Mouse (Mus musculus) limb, embryonic 10.5 days (tissue): Measurements from ENCODE around the gene Tesk2. TPM values are rescaled to one million over a fixed set of nuclear protein-coding genes. Genes with fewer than 3 reads are reported as not detected.

ENCODE experiments used
- DNase-seq: peaks from one replicate; pipeline ENCODE4 v3.0.0-alpha.2; 2017; ENCODE audit warnings: low spot score
- H3K27ac ChIP-seq: fragments of 300-500 bp; sonication (generic); 2 replicates; pipeline ENCODE4 v1.5.1; 2016; ENCODE audit warnings: mild to moderate bottlenecking
- H3K27me3 ChIP-seq: fragments of 300-500 bp; sonication (generic); 2 replicates; pipeline ENCODE4 v1.6.1; 2016; ENCODE audit warnings: low read depth, mild to moderate bottlenecking; ENCODE audit not compliant: poor library complexity, severe bottlenecking
- H3K36me3 ChIP-seq: fragments of 300-500 bp; sonication (generic); 2 replicates; pipeline ENCODE4 v1.6.1; 2016; ENCODE audit warnings: mild to moderate bottlenecking, moderate library complexity
- H3K4me1 ChIP-seq: fragments of 300-500 bp; sonication (generic); 2 replicates; pipeline ENCODE4 v1.6.1; 2016
- H3K4me3 ChIP-seq: fragments of 300-500 bp; sonication (generic); 2 replicates; pipeline ENCODE4 v1.5.1; 2016; ENCODE audit warnings: mild to moderate bottlenecking, moderate library complexity
- H3K9me3 ChIP-seq: fragments of 300-500 bp; sonication (generic); replicated peaks from 2 replicates; pipeline ENCODE4 v1.6.1; 2016; ENCODE audit warnings: mild to moderate bottlenecking
- WGBS: fragments of 180-500 bp; shearing (Covaris S2); methylation state at CpG from one replicate; pipeline ENCODE4 v1.1.7; 2016; 5-methylcytosine and 5-hydroxymethylcytosine counted together
- polyA plus RNA-seq: library from polyadenylated mRNA; unstranded; fragments of >200 nt; fragmentation: Nextera tagmentation; extraction: Ambion mirVana; gene quantifications from 2 replicates; pipeline ENCODE4 v1.2.1, GENCODE M21; 2016

Gene Tesk2
- polyA plus RNA-seq, 1 experiment from 2014 or later, result 13.6 TPM

GRCm38 (mm10) chr4:116781366-116781765 lies 60.6 kb downstream of the Tesk2 start:
- Histone ChIP-seq H3K36me3 (no peaks in the 10 kb centered on the region), H3K9me3 (no peaks in the 10 kb centered on the region), H3K4me3 (no peak overlapping the region), H3K27ac (no peak overlapping the region), H3K4me1 (no peaks in the 10 kb centered on the region), H3K27me3 (no peaks in the 10 kb centered on the region)
- DNase-seq, result no peak
- 37% methylated on average over 2 of the region's 2 CpGs for WGBS

- H3K36me3 ChIP-seq, result no peaks in the 10 kb centered on the region
- no peaks in the 10 kb centered on the region for H3K27me3 ChIP-seq
- H3K9me3 ChIP-seq, result no peaks in the 10 kb centered on the region
- WGBS, result 27% methylated on average over 8 of the region's 8 CpGs
- no peaks in the 10 kb centered on the region for H3K4me1 ChIP-seq
- no peak overlapping the region for H3K4me3 ChIP-seq
- H3K27ac ChIP-seq, result no peak overlapping the region
- no peak for DNase-seq
Measured at GRCm38 (mm10) chr4:116782171-116782570, 61.4 kb downstream of the Tesk2 start.

GRCm38 (mm10) chr4:116786587-116786986 lies 65.8 kb downstream of the Tesk2 start:
- no peak overlapping the region for H3K27ac ChIP-seq
- WGBS, result 91% methylated on average over 1 of the region's 1 CpGs
- no peak for DNase-seq
- H3K4me3 ChIP-seq, result no peak overlapping the region
- no peaks in the 10 kb centered on the region for H3K9me3 ChIP-seq
- H3K4me1 ChIP-seq, result peaks cover 3% of the 10 kb centered on the region; the same call in 1 of the 2 replicates
- no peaks in the 10 kb centered on the region for H3K36me3 ChIP-seq
- H3K27me3 ChIP-seq, result no peaks in the 10 kb centered on the region

GRCm38 (mm10) chr4:116787985-116788760 lies 67.4 kb downstream of the Tesk2 start:
- H3K27ac ChIP-seq, result no peak overlapping the region

GRCm38 (mm10) chr4:116788956-116789355 lies 68.2 kb downstream of the Tesk2 start:
- Histone ChIP-seq H3K4me3 (no peak overlapping the region), H3K27ac (no peak overlapping the region), H3K36me3 (no peaks in the 10 kb centered on the region), H3K27me3 (no peaks in the 10 kb centered on the region), H3K4me1 (peaks cover 3% of the 10 kb centered on the region; the same call in 1 of the 2 replicates), H3K9me3 (no peaks in the 10 kb centered on the region)
- peak; percentile 82 for DNase-seq
- WGBS, result 15% methylated on average over 3 of the region's 3 CpGs

More at GRCm38 (mm10) chr4:116787985-116788760, 67.4 kb downstream of the Tesk2 start:
- Histone ChIP-seq H3K27me3 (no peaks in the 10 kb centered on the region), H3K9me3 (no peaks in the 10 kb centered on the region), H3K4me3 (no peak overlapping the region), H3K4me1 (peaks cover 3% of the 10 kb centered on the region; the same call in 1 of the 2 replicates), H3K36me3 (no peaks in the 10 kb centered on the region)
- DNase-seq, result no peak
- 47% methylated on average over 7 of the region's 7 CpGs for WGBS

GRCm38 (mm10) chr4:116792453-116792852 lies 71.7 kb downstream of the Tesk2 start:
- 87% methylated on average over 8 of the region's 8 CpGs for WGBS
- no peak for DNase-seq
- H3K9me3 ChIP-seq, result no peaks in the 10 kb centered on the region
- peaks cover 3% of the 10 kb centered on the region; the same call in 1 of the 2 replicates for H3K4me1 ChIP-seq
- no peaks in the 10 kb centered on the region for H3K36me3 ChIP-seq
- no peak overlapping the region for H3K27ac ChIP-seq
- H3K27me3 ChIP-seq, result no peaks in the 10 kb centered on the region
- H3K4me3 ChIP-seq, result no peak overlapping the region

GRCm38 (mm10) chr4:116794273-116794672 lies 73.5 kb downstream of the Tesk2 start:
- Histone ChIP-seq H3K27me3 (no peaks in the 10 kb centered on the region), H3K27ac (no peak overlapping the region), H3K9me3 (no peaks in the 10 kb centered on the region), H3K4me1 (no peaks in the 10 kb centered on the region), H3K36me3 (no peaks in the 10 kb centered on the region), H3K4me3 (no peak overlapping the region)
- no peak for DNase-seq
- WGBS, result 87% methylated on average over 2 of the region's 2 CpGs

- Histone ChIP-seq H3K9me3 (no peaks in the 10 kb centered on the region), H3K27me3 (no peaks in the 10 kb centered on the region), H3K36me3 (peaks cover 6% of the 10 kb centered on the region), H3K4me1 (no peaks in the 10 kb centered on the region), H3K4me3 (no peak overlapping the region), H3K27ac (no peak overlapping the region)
- WGBS, result 80% methylated on average over 1 of the region's 1 CpGs
- no peak for DNase-seq
Measured at GRCm38 (mm10) chr4:116796442-116797110, 75.8 kb downstream of the Tesk2 start.

- WGBS, result 46% methylated on average over 5 of the region's 5 CpGs
- H3K9me3 ChIP-seq, result no peaks in the 10 kb centered on the region
- no peaks in the 10 kb centered on the region for H3K4me1 ChIP-seq
- no peak overlapping the region for H3K27ac ChIP-seq
- H3K4me3 ChIP-seq, result no peak overlapping the region
- no peak for DNase-seq
- H3K27me3 ChIP-seq, result no peaks in the 10 kb centered on the region
- H3K36me3 ChIP-seq, result peaks cover 39% of the 10 kb centered on the region
Measured at GRCm38 (mm10) chr4:116799901-116800300, 79.2 kb downstream of the Tesk2 start.

- DNase-seq, result peak; percentile 98
- Histone ChIP-seq H3K4me3 (peak within 1 kb of the TSS; percentile 78), H3K36me3 (peaks cover 51% of the 10 kb centered on the region), H3K27me3 (no peaks in the 10 kb centered on the region), H3K4me1 (peaks cover 9% of the 10 kb centered on the region), H3K9me3 (no peaks in the 10 kb centered on the region), H3K27ac (peak within 1 kb of the TSS; percentile 94)
- WGBS, result 1% methylated on average over 58 of the region's 58 CpGs
Measured at GRCm38 (mm10) chr4:116807197-116808129, 86.7 kb downstream of the Tesk2 start, which contains the start of the genes Toe1 and Mutyh. Toe1 (minus strand) TSS chr4:116807640. Mutyh (plus strand) TSS chr4:116807723.

GRCm38 (mm10) chr4:116811012-116811411 lies 90.3 kb downstream of the Tesk2 start:
- peaks cover 38% of the 10 kb centered on the region for H3K36me3 ChIP-seq
- H3K9me3 ChIP-seq, result no peaks in the 10 kb centered on the region
- H3K27ac ChIP-seq, result no peak overlapping the region
- H3K4me3 ChIP-seq, result no peak overlapping the region
- 84% methylated on average over 3 of the region's 3 CpGs for WGBS
- H3K27me3 ChIP-seq, result no peaks in the 10 kb centered on the region
- no peak for DNase-seq
- H3K4me1 ChIP-seq, result peaks cover 9% of the 10 kb centered on the region

GRCm38 (mm10) chr4:116815276-116815675 lies 94.5 kb downstream of the Tesk2 start:
- Histone ChIP-seq H3K4me3 (no peak overlapping the region), H3K36me3 (peaks cover 65% of the 10 kb centered on the region), H3K27ac (no peak overlapping the region), H3K4me1 (peaks cover 4% of the 10 kb centered on the region), H3K9me3 (no peaks in the 10 kb centered on the region), H3K27me3 (peaks cover 15% of the 10 kb centered on the region)
- WGBS, result 84% methylated on average over 5 of the region's 5 CpGs
- no peak for DNase-seq
